In the genomic region with DNA sequence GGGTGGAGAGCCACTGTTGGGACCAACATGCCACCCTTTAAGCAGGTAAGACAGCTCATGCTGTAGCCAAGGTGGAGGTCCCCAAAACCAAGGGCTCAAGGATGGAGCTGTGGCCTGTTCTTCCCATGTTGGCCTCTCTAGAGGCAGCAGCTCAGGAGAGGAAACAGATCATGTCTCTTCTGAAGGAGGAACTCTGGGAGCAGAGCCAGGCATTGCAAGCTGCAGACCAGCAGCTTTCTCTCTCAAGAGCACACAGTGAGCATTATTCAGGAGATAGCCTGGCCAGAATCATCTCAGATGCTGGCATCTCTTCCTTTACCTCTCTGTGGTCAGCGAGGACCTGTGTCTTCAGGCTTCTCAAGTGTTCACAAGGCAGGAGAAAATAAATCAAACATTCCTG, we compare ENCODE assay signal across 31 mouse cellular contexts.
DNase-seq lines count a peak whose midpoint lies in the region; ATAC-seq and TF ChIP-seq lines count a peak whose summit lies in the region.
"Had no signal": no experiment of that assay in that cellular context is flagged by ENCODE, and none has a peak within 500 bp of the region (broad histone marks: within the 10 kb centered on the region; RNA-seq: fewer than 3 reads in every experiment).

No protein-coding gene starts in this region.

- no peak overlapping the region for H3K4me2 ChIP-seq in midbrain, embryonic 11.5 days
- no peak overlapping the region for H3K4me2 ChIP-seq in midbrain, embryonic 16.5 days (ENCODE audit: low read length)
- H3K4me2 ChIP-seq: embryonic facial prominence, embryonic 13.5 days; heart, embryonic 12.5 days; hindbrain, embryonic 14.5 days; liver, embryonic 12.5 days; midbrain, embryonic 13.5 days had no signal

- no peak overlapping the region for H3K27ac ChIP-seq in midbrain, embryonic 11.5 days (ENCODE audit: low read depth, low read length)
- no peak overlapping the region for H3K27ac ChIP-seq in midbrain, embryonic 16.5 days (ENCODE audit: low read length)
- H3K27ac ChIP-seq: embryonic facial prominence, embryonic 13.5 days; hindbrain, embryonic 14.5 days; liver, embryonic 12.5 days; midbrain, embryonic 13.5 days had no signal

- no peak overlapping the region for H3K9ac ChIP-seq in midbrain, embryonic 11.5 days (ENCODE audit: low read length)
- no peak overlapping the region for H3K9ac ChIP-seq in midbrain, embryonic 16.5 days (ENCODE audit: low read depth, low read length)
- H3K9ac ChIP-seq: embryonic facial prominence, embryonic 13.5 days; heart, embryonic 12.5 days; hindbrain, embryonic 14.5 days; liver, embryonic 12.5 days; liver, postnatal 0 days; midbrain, embryonic 13.5 days had no signal

- no peaks in the 10 kb centered on the region for H3K27me3 ChIP-seq in midbrain, embryonic 11.5 days (ENCODE audit: control insufficient read depth, insufficient read depth, low read length)
- no peaks in the 10 kb centered on the region for H3K27me3 ChIP-seq in midbrain, embryonic 16.5 days (ENCODE audit: control insufficient read depth, insufficient read depth, low read depth, low read length)
- H3K27me3 ChIP-seq: embryonic facial prominence, embryonic 13.5 days; liver, embryonic 12.5 days; midbrain, embryonic 13.5 days had no signal

- H3K4me3 ChIP-seq in midbrain, embryonic 11.5 days (ENCODE audit: low read depth, low read length), result no peak overlapping the region
- no peak overlapping the region for H3K4me3 ChIP-seq in midbrain, embryonic 16.5 days (ENCODE audit: low read depth, low read length)
- H3K4me3 ChIP-seq in lung, adult 2 months (replicated peaks; ENCODE audit: extremely low read depth, low read depth, low read length), result no peak overlapping the region
- H3K4me3 ChIP-seq: embryonic facial prominence, embryonic 13.5 days; erythroblast, embryonic 14.5 days; heart, embryonic 12.5 days; liver, embryonic 12.5 days; megakaryocyte, embryonic 14.5 days; midbrain, embryonic 13.5 days had no signal

- 90% methylated on average over 1 of the region's 1 CpGs for WGBS in midbrain, embryonic 11.5 days
- WGBS in midbrain, embryonic 16.5 days, result 83% methylated on average over 1 of the region's 1 CpGs
- WGBS in lung, adult 2 months, result 61% methylated on average over 1 of the region's 1 CpGs

- TF ChIP-seq POLR2A in lung, adult 2 months (IDR thresholded peaks at IDR 0.05; ENCODE audit: borderline replicate concordance, extremely low read depth, low read depth, low read length), result no peak

- H3K9me3 ChIP-seq in midbrain, embryonic 11.5 days (ENCODE audit: control insufficient read depth, low read length), result peaks cover 5% of the 10 kb centered on the region; the same call in 1 of the 2 replicates
- H3K9me3 ChIP-seq in midbrain, embryonic 16.5 days (replicated peaks; ENCODE audit: control insufficient read depth, low read length, poor library complexity, severe bottlenecking), result no peaks in the 10 kb centered on the region

- no peaks in the 10 kb centered on the region for H3K4me1 ChIP-seq in midbrain, embryonic 11.5 days (ENCODE audit: control insufficient read depth, insufficient read depth, low read length)
- peaks cover 4% of the 10 kb centered on the region; the same call in 1 of the 2 replicates for H3K4me1 ChIP-seq in midbrain, embryonic 16.5 days (ENCODE audit: control insufficient read depth, insufficient read depth, low read length)
- no peaks in the 10 kb centered on the region for H3K4me1 ChIP-seq in lung, adult 2 months (ENCODE audit: control insufficient read depth, insufficient read depth, low read length)
- H3K4me1 ChIP-seq: heart, embryonic 12.5 days; liver, embryonic 12.5 days; megakaryocyte, embryonic 14.5 days had no signal

- ATAC-seq in midbrain, embryonic 11.5 days (ENCODE audit: low FRiP score), result no peak
- no peak for ATAC-seq in midbrain, embryonic 16.5 days
- ATAC-seq: forebrain, embryonic 16.5 days; intestine, postnatal 0 days; liver, embryonic 12.5 days; liver, postnatal 0 days; lung, postnatal 0 days; midbrain, embryonic 13.5 days; Patski had no signal

- no peaks in the 10 kb centered on the region for H3K36me3 ChIP-seq in midbrain, embryonic 11.5 days (ENCODE audit: control insufficient read depth, insufficient read depth, low read length)
- H3K36me3 ChIP-seq in midbrain, embryonic 16.5 days (ENCODE audit: control insufficient read depth, insufficient read depth, low read length), result no peaks in the 10 kb centered on the region
- H3K36me3 ChIP-seq: embryonic facial prominence, embryonic 13.5 days; heart, embryonic 12.5 days; liver, embryonic 12.5 days; midbrain, embryonic 13.5 days had no signal

- no peak for TF ChIP-seq CTCF in lung, adult 2 months (IDR thresholded peaks at IDR 0.05; ENCODE audit: insufficient read depth, low read length)

- DNase-seq in cerebellum, postnatal 14 days, result peak; percentile 26 to 39
- DNase-seq in cerebellum, adult 11 months, result no peak
- DNase-seq in midbrain, embryonic 11.5 days (ENCODE audit: low spot score, missing footprints), result peak; percentile 41
- peak; percentile 33 for DNase-seq in brain, adult 2 months (ENCODE audit: low read depth, low spot score)
- peak; percentile 54 for DNase-seq in testis, postnatal 10 days (ENCODE audit: low spot score)
- no peak for DNase-seq in lung, adult 2 months
- DNase-seq: adrenal gland, postnatal 25 days; cerebellum, adult 2 months; embryo, embryonic 11 days; heart, adult 18-20 months; kidney, adult 9 months; kidney, postnatal 10 days; layer of hippocampus, postnatal 36 days; left cerebral cortex, postnatal 4 days; liver, postnatal 0 days; lung, postnatal 4 days; retina, postnatal 1 day; thymus, adult 18-20 months; thymus, postnatal 25 days had no signal

Comparison
In these comparisons a context has a peak if more than half of its experiments do, and no peak if none do; other contexts are left out.
1. DNase-seq: peak in cerebellum, postnatal 14 days (2 of 2), midbrain, embryonic 11.5 days (single experiment), brain, adult 2 months (single experiment) and testis, postnatal 10 days (single experiment); none in cerebellum, adult 11 months (single experiment) and lung, adult 2 months (single experiment).